Mouse (Mus musculus) cortical plate, adult 2 months (tissue): Measurements from ENCODE around the gene Vmp1.
A peak's percentile ranks its signal among the peaks of the same experiment; 100 is the strongest.

Experiments
- CTCF ChIP-seq: fragments of 200-500 bp; IDR thresholded peaks from 2 replicates; pipeline ENCODE4 v1.5.1; 2011; ENCODE audit warnings: mild to moderate bottlenecking, control low read depth, low read length; ENCODE audit not compliant: insufficient read depth; ENCODE audit errors: extremely low read depth
- POLR2A ChIP-seq: fragments of 200-500 bp; IDR thresholded peaks from 2 replicates; pipeline ENCODE4 v1.6.1; 2011; ENCODE audit warnings: mild to moderate bottlenecking, low read length, control low read depth; ENCODE audit not compliant: insufficient read depth; ENCODE audit errors: extremely low read depth

GRCm38 (mm10) chr11:86568425-86568824, 115.2 kb downstream of the Vmp1 start:
- peak; percentile 30; the same call in 1 of the 2 replicates for TF ChIP-seq CTCF
- TF ChIP-seq POLR2A: no peak
